Mouse (Mus musculus) CD4-positive, CD25-positive, alpha-beta regulatory T cell, adult 4 months (primary cell): Measurements from ENCODE around the gene Ino80. TPM values are rescaled to one million over a fixed set of nuclear protein-coding genes. Genes with fewer than 3 reads are reported as not detected.

Experiments used
- polyA plus RNA-seq, 2 experiments: library from polyadenylated mRNA; unstranded; fragments of 100-300 nt; shearing (Covaris generic); gene quantifications; one replicate each; pipeline ENCODE4 v1.2.1; 2017

Ino80 gene
- polyA plus RNA-seq, 2 experiments from 2014 or later: 8.0 to 9.3 TPM

Other genes starting within 250 kb of the Ino80 start
- not detected for gene Ppp1r14d, start 247.8 kb downstream of the Ino80 start, polyA plus RNA-seq
- gene Spint1, start 240.3 kb downstream of the Ino80 start, polyA plus RNA-seq: not detected
- gene Rhov, start 206.4 kb downstream of the Ino80 start, polyA plus RNA-seq: not detected
- 10 to 100 TPM in 1 of 2 experiments, 1 to 10 TPM in 1; 4.7 to 13.0 TPM for gene Vps18, start 188.9 kb downstream of the Ino80 start, polyA plus RNA-seq
- gene Dll4, start 151.9 kb downstream of the Ino80 start, polyA plus RNA-seq: not detected
- not detected for gene Chac1, start 126.5 kb downstream of the Ino80 start, polyA plus RNA-seq
- under 1 TPM in 1 of 2 experiments, not detected in 1; 0.16 TPM for gene Exd1, start 69.9 kb upstream of the Ino80 start, polyA plus RNA-seq
- 10 to 100 TPM; 75.5 to 85.2 TPM for gene Chp1, start 70.0 kb upstream of the Ino80 start, polyA plus RNA-seq
- gene Nusap1, start 140.6 kb upstream of the Ino80 start, polyA plus RNA-seq: 10 to 100 TPM in 1 of 2 experiments, 1 to 10 TPM in 1; 7.6 to 15.0 TPM
- gene Oip5, start 140.8 kb upstream of the Ino80 start, polyA plus RNA-seq: 1 to 10 TPM; 2.6 to 4.6 TPM
- gene Ndufaf1, start 185.1 kb upstream of the Ino80 start, polyA plus RNA-seq: 10 to 100 TPM; 29.4 to 37.0 TPM
- 10 to 100 TPM; 26.8 to 45.0 TPM for gene Rtf1, start 197.4 kb upstream of the Ino80 start, polyA plus RNA-seq